Mouse (Mus musculus): Measurements from ENCODE around the gene Abtb1.

The Abtb1 gene

DNA sequence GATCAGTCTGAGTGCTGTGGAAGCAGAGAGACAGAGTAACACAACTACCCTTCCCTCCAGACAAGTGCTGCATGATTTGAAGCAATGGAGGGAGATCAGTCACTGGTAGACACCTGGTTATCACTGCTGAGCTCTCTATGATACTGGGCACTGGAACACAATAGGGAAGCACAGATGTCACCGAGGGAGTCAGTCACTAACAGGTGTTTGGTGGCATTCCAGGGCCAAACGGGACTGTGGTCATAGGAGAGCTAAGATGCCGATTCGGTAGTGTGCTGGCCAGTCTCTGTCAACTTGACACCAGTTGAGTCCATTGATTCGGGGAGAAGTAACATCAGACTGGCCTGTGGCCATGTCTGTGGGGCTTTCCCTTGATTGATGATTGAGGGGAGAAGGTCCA lies 12.7 kb upstream of the Abtb1 start:
- DNase-seq (ENCODE audit: low spot score), result no peak

- DNase-seq (ENCODE audit: low spot score), result no peak
Observed at GRCm38 (mm10) chr6:88850034-88850433, 8.2 kb upstream of the Abtb1 start.

GRCm38 (mm10) chr6:88849270-88849669 lies 7.5 kb upstream of the Abtb1 start:
- DNase-seq (ENCODE audit: low spot score), result no peak

DNA sequence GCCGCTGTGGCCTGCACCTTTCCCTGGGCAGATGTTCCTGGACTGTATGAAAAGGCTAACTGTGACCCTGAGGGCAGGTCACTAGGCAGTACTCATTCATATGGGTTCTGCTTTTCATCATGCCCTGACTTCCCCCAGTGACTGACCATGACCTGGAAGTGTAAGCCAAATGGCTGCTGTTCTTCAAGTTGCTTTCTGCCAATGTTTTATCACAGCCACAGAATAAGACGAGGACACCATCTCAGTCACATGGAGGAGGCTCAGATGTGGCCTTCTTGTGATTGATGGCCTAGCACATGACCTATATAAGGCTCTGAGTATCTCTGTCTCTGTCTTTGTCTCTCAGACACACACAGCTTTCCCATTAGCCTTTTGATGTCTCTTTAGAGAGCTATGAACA lies 5.8 kb upstream of the Abtb1 start:
- DNase-seq (ENCODE audit: low spot score), result no peak

GRCm38 (mm10) chr6:88844901-88845565 lies 3.2 kb upstream of the Abtb1 start:
- DNase-seq (ENCODE audit: low spot score), result no peak

DNA sequence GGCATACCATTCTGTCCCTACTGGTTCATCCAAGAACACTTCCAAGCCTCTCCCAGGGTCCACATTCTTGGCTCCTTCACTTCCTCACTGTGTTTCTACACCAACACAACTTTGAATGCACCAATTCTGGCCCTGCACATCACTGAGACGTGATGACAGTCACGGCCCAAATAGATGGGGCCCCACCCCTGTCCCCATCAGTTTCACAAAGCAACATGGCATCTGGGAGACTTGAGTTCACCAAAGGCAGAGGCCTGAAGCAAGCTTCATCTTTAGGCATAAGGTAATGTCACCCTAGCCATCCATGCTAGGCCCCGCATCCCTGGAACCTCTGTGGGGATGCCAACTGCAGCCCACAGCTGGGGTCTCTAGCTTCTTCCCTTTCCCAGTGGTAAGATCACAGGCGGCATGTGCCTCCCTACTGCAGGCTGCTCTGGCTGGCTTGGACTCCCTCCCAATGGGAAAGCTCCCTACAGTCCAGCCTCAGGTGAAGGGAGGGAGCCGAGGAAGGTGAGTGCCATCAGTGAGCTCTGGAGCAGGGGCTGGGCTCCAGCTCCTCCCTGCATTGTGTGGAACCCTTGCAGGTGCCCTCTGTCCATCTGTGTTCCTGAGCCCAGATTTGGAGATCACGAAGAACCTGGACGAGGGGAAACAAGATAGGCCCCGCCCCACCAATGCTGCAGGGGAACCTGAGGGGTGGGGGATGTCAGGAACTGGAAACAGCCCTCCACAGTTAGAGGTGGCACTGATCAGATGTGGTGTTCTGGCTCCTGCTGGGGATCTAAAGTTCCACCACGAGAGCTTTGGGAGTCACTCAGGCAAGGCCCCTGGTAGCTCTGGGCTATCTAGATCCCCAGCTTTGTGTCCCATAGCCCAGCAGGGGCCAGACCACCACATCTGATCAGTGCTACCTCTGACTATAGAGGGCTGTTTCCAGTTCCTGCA lies 2.3 kb upstream of the Abtb1 start:
- no peak for DNase-seq (ENCODE audit: low spot score)

DNA sequence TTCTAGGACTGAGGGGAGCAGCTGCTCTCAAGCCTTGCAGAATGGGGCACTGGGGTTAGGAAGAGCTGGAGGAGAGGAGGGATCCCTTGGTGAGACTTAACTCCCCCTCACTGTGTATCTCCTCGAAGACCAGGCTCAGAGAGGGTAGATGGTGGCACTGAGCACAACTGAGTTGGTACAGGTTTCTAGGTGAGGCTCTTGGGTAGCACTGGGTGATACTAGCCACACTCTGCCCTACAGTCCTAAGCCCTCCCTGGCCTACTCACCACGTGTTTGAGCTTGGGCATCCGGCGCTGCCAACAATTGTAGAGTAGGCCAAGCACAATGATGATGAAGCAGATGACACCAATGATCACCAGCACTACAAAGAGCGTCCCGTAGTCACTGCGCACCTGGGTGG lies 1.5 kb upstream of the Abtb1 start:
- no peak for DNase-seq (ENCODE audit: low spot score)

DNA sequence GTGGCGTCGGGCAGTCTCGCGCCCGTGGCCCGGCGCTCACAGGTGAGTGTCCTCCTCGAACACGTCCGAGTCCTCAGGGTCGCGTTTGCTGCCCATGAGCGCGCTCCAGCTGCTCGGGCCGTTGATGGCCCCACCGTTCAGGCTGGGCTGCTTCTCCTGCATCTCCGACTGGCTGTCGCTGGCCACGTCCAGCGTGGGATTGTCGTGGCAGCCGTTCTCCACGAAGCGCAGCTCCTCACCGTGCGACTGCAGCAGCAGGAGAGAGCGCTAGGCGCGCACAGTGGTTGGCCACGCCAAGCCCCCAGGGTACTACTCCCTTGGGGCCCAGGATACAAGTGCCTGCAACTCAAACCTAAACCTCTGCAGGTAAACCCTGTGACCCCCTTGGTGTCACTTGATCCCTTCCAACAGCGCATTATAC lies 957 bp upstream of the Abtb1 start:
- DNase-seq (ENCODE audit: low spot score), result peak; percentile 42

DNA sequence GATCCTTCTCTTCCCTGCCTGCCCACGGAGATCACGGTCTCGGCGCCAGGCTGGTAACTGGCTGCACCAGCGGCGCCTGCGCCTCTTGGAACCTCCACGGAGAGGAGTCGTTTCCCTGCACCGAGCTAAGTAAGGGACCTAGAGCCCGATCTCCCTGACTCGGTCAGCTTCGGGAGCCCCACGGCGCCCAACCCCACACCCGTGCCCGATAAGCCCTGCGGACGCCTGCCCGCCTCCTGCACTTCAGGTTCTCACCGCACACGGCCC lies 337 bp downstream of the Abtb1 start:
- no peak for DNase-seq (ENCODE audit: low spot score)

GRCm38 (mm10) chr6:88840791-88841513 lies 832 bp downstream of the Abtb1 start:
- no peak for DNase-seq (ENCODE audit: low spot score)

DNA sequence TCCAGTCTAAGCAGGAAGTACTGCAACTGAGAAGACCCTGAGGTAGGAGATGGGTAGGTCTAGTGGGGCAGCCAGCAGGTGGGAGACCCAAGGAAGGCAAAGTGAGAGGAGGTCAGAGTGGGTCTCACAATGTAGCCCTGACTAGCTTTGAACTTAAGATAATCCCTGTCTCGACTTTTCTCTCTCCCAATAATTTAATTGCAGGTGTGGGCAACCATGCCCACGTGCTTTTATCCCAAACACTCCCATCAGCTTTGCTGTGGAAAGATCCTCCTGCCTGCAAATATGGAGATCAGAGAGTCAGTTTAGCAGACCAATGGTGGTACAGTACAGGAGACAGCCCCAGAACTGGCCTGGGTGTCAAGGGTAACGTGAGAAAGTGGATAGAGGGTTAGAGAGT lies 1.6 kb downstream of the Abtb1 start:
- no peak for DNase-seq (ENCODE audit: low spot score)

- DNase-seq (ENCODE audit: low spot score), result no peak
Observed at GRCm38 (mm10) chr6:88839135-88839970, 2.4 kb downstream of the Abtb1 start.

DNA sequence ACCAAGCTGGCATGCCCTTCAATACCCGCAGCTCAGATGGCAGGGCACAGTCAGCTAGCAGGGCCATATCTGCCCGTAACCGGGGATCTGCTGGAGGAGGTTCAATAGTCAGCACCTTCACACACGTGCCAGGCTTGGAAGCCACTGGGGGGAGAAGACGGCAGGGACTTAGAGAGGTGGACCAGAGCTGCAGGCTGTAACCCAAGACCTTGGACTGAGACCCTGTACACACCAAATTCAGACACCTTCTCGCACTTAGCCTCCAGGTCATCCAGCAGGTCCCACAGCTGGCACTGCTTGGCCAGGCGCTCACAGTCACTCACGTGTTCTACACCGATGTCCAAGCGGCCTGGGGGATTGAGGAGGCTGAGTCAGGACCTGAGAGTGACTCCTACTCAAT lies 3.2 kb downstream of the Abtb1 start:
- no peak for DNase-seq (ENCODE audit: low spot score)

DNA sequence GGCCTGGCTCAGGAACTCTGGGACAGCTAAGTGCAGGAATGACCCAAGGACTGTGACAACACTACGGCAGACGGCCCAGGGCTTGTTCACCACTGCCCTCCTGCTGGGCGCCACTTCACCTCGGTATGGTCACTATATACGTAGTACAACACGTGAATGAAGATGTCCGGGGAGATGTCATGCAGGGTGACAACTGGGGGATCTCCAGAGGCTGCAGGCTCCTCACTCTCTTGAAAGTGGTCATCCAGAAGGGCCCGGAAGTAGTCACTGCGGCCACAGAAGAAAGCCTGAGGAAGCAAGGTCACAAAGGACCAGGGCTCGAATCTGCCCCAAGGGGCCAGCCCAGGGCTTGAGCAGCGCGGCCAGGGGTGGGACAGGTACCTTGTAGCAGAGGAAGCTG lies 3.8 kb downstream of the Abtb1 start:
- no peak for DNase-seq (ENCODE audit: low spot score)

DNA sequence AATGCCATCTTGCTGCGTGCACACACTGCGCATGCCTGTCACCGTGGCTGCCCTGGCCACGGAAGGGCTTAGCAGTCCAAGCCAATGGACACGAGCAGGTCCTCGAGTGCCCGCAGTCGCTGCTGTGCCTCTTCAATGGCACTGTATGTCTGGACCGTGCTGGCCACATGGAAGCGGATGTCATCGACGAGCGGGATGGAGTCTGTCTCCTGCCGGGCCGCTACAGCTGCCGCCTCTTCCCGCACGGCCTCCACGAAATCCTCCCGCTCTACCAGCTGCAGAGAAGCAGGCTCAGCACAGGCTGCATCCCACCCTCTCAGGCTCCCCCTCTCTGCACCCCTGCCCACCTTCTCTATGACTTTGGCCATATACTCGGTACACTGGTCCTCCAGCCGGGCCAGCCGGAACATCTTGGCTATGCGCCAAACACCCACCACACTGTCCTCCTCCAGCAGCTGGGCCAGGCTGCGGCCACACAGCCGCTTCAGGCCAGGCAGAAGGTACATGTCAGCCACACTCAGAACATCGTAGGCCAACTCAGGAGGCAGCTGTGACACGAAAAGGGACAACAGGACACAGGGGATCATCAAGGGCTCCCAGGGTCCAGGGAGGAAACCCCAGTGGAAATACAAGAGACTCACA lies 5.5 kb downstream of the Abtb1 start:
- no peak for DNase-seq (ENCODE audit: low spot score)

GRCm38 (mm10) chr6:88835047-88835446 lies 6.7 kb downstream of the Abtb1 start:
- DNase-seq (ENCODE audit: low spot score), result no peak

GRCm38 (mm10) chr6:88833340-88834140 lies 8.2 kb downstream of the Abtb1 start:
- no peak for DNase-seq (ENCODE audit: low spot score)

GRCm38 (mm10) chr6:88832663-88833062 lies 9.1 kb downstream of the Abtb1 start:
- DNase-seq (ENCODE audit: low spot score), result no peak

DNA sequence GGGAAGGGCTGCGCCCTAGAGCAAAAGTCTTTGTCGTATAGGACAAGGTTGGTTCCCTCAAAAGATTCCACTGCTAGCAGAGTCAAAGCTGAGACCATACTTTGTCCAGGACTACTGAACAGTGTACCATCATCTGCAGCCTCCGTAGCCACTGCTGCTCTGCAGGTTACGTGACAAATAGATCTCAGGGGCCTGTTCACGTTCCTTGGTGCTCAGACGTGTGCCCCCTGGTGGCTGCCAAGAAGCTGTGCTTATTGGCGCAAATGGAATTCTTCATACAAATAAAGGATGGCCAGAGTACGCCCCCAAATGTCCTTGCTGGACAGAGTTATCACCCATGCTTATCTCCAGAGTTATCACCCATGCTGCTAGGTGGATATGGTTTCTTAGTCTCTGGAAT lies 10.3 kb downstream of the Abtb1 start:
- peak; percentile 91 for DNase-seq (ENCODE audit: low spot score)

DNA sequence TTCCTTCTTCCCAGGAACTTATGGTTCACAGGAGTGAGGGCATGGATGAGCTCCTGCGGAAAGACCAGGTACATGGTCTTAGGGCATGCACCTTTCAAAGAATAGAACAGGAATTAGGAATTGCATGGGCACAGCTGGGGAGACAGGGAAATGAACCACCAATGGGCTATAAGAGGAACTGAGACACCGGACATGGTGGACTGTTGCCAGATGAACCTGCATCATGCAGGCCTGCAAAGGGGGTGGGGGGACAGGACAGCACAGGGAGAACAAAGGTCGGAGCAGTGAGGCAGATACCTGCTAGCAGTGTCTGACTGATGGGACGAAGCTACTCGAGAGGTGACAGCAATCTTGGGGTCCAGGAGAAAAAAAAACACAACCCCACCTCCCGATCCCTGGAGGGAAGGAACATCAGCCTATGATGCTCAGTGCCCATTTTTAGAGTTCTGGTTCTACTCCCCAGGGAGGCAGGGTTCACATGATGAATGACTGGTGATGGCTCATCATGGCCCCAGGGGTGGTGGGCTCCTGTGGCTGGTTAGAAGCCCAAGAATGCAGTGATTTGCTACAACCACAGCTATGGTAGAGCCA lies 11.6 kb downstream of the Abtb1 start:
- no peak for DNase-seq (ENCODE audit: low spot score)

Data from embryo, embryonic 10.5 days (tissue).